Mouse (Mus musculus): ENCODE measurements around the gene Olfr748.
"Not testable (repeated sequence)": the region's sequence is repeated elsewhere in the genome, so short reads cannot be mapped to it uniquely, and the experiment has no call there.

Gene Olfr748

DNA sequence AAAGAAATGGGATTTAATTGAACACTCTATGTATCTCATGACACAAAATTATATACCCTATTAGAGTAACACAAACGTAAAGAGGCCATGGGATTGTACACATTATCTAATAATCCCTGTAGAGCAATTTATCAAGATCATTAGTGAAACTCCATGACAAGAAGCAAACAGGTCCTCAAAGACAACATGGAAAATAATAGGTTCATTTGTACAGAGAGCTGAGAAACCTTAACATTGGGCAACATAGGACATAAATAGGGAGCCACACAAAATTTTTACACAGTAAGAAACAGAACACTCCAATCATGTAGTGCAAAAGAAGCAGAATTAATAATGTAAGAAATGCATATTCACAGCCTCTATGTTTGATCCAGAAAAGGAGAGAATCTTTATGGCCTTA lies at the start of gene Olfr748:
Olfr748 (plus strand) TSS at position 301 of the 400 bp plus-strand sequence.
- DNase-seq (ENCODE audit: low read depth, low spot score) = no peak

DNA sequence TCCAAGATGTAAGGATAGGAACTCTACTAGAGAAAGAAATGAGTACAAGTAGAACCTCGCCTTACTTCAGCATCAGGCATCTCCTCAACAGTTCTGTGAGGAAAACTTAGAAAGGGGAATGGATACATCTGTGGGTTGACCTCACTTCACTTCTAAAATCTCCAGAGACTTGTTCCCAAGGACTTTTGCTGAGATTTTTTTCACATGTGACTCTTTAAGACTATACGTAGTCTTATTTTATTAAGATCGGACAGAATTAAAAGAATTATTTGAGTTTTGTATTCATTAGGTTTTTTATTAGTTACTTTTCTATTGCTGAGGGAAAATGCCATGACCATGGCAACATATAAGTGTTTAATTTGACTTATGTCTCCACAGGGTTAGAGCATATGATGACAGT lies 14.1 kb upstream of the Olfr748 start, which contains the start of gene Olfr747:
Olfr747 (minus strand) TSS at position 101 of the 400 bp plus-strand sequence.
- no peak for DNase-seq (ENCODE audit: low read depth, low spot score)

DNA sequence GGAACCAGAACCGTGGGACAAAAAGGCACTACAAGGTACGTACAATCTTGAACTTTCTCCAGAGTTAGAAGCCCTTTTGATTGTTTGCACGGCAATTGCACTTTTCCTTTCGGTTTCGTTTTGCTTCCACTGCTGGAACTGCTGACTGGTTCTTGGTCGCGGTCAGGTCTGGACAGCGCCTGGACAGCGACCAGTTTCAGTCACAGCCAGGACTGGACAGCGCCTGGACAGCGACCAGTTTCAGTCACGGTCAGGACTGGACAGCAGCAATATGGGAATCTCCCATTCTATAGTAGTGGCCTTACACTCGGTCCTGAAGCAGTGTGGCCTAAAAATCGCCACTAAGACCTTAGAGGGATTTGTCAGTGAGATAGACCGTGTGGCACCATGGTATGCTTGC lies 12.7 kb downstream of the Olfr748 start:
- DNase-seq (ENCODE audit: low read depth, low spot score) = not testable (repeated sequence)

DNA sequence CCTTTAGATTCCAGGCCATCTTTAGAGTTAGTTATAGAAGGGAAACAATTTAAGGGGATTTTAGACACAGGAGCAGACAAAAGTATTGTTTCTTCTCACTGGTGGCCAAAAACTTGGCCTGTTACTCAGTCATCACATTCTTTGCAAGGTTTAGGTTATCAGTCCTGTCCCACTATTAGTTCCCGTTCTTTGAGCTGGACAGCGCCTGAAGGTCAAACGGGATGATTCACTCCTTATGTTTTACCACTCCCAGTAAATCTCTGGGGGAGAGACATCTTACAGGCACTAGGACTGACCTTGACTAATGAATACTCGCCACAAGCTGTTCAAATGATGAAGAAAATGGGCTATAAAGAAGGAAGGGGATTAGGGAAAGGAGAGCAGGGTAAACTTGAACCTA lies 15.2 kb downstream of the Olfr748 start:
- not testable (repeated sequence) for DNase-seq (ENCODE audit: low read depth, low spot score)

DNA sequence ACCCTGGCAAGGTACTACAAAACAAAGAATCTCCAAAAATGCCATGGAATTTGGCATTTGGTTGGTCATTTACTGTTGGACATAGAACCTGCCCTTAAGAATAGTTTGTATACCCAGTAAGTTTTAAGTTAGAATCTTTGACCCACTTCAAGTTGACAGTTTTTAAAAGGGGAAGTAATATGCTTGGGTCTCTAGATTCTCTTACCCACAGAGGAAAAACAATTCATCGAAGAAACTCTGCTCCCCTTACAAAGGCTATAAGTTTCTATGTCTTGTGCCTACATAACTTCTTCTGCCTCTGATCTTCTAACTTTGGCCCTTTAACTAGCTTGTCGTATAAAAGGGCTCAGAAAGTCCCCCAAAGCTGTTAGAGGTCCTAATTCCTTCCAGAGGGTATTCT lies 33.2 kb downstream of the Olfr748 start:
- DNase-seq (ENCODE audit: low read depth, low spot score) = no peak

DNA sequence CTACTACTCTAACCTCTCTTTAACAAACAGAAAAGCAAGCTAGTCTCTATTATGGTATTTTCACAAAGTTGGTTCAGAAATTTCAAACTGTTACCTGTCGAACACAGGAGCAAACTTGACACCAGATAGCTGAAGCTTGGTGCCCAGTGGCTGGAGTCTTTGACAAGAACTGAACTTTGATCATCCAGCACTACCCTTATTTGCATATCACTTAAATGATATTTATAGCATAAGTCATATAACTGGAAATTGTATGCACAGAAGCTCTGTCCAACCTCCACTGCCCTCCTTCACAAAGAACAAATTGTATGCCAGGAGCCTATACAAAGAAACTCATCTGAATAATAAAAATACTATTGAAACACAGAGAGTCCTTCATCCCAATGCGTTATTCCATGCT lies 34.4 kb downstream of the Olfr748 start:
- no peak for DNase-seq (ENCODE audit: low read depth, low spot score)

DNA sequence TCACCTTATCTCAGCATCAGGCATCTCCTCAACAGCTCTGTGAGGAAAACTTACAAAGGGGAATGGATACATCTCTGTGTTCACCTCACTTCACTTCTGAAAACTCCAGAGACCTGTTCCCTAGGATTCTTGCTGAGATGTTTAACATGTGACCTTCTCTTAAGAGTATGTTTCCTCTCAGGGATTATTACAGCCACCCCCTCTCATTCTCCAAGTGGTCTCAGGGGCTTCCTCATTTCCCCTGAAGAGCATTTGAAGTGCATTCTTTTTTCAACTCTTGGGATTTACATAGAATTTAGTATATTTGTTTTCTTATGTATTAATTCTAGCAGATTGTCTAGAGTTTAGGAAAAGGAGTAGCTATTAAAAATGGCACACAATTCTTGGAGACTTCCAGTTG lies 37.8 kb downstream of the Olfr748 start, which contains the start of gene Olfr749:
Olfr749 (minus strand) TSS at position 101 of the 400 bp plus-strand sequence.
- no peak for DNase-seq (ENCODE audit: low read depth, low spot score)

DNA sequence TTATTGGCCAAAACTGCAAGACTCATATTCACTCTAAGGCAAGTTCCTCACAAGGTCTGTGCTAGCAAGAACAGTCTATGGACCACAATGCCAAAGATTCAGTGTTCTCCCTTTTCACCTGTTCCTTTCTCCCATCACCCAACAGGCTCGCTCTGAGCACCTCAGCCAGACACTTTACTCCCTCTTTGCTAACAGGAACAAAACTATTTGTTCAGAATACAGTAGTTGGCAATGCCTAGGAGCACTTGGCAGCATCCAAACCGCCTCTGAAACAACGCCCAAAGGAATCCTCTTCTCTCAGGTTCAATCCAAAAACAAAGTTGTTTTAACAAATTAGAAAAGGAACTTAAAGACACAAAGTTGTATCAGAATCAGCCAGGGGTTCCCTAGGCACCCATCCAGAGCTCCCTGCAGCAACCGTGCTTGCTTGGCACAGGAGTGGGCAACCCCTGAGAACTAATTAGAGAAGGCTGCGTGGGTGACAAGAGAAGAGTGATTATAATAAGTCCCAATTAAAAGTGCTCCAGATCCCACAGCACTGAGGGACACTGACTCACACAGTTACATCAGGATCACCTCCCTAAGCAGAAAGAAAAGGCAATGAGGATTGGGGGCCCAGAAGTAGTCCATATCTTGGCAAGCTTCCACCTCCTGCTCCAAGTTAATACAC lies 51.4 kb downstream of the Olfr748 start:
- DNase-seq (ENCODE audit: low read depth, low spot score) = no peak

All from WW6 (cell line).